Mouse (Mus musculus): ENCODE measurements at regions not wholly inside any gene's neighbourhood (a gene's known extent, or its start where the extent isn't known, plus 50 kb on each side); places are given as distances from the start of the nearest gene placed in this dataset.

- TF ChIP-seq CTCF (IDR thresholded peaks at IDR 0.05; ENCODE audit: low read depth): peak; percentile 82
- ATAC-seq (ENCODE audit: insufficient read depth) (no peak), DNase-seq (peak; percentile 77)
- H3K27ac ChIP-seq (ENCODE audit: low read depth): no peak overlapping the region
- H3K9ac ChIP-seq: no peak overlapping the region
- WGBS: 2% methylated on average over 2 of the region's 2 CpGs
- H3K4me3 ChIP-seq (ENCODE audit: low read depth, low read length): no peak overlapping the region
- H3K27me3 ChIP-seq (ENCODE audit: insufficient read depth, low read length): no peaks in the 10 kb centered on the region
- no peaks in the 10 kb centered on the region for H3K9me3 ChIP-seq (ENCODE audit: low read depth, low read length)
- no peak overlapping the region for H3K4me2 ChIP-seq
- no peaks in the 10 kb centered on the region for H3K4me1 ChIP-seq (ENCODE audit: insufficient read depth)
- no peaks in the 10 kb centered on the region for H3K36me3 ChIP-seq (ENCODE audit: insufficient read depth)
These were observed 328.0 kb downstream of the Cdh26 start for GRCm38 (mm10) chr2:178758366-178758765.

GRCm38 (mm10) chr2:178768526-178768925, 338.2 kb downstream of the Cdh26 start:
- Histone ChIP-seq H3K4me3 (ENCODE audit: low read depth, low read length) (no peak overlapping the region), H3K4me2 (no peak overlapping the region), H3K27ac (ENCODE audit: low read depth) (no peak overlapping the region), H3K4me1 (ENCODE audit: insufficient read depth) (no peaks in the 10 kb centered on the region), H3K27me3 (ENCODE audit: insufficient read depth, low read length) (no peaks in the 10 kb centered on the region), H3K9ac (no peak overlapping the region), H3K9me3 (ENCODE audit: low read depth, low read length) (no peaks in the 10 kb centered on the region), H3K36me3 (ENCODE audit: insufficient read depth) (no peaks in the 10 kb centered on the region)
- ATAC-seq (ENCODE audit: insufficient read depth) (no peak), DNase-seq (no peak)
- TF ChIP-seq CTCF (IDR thresholded peaks at IDR 0.05; ENCODE audit: low read depth): no peak
- 45% methylated on average over 4 of the region's 4 CpGs for WGBS

- no peaks in the 10 kb centered on the region for H3K4me1 ChIP-seq (ENCODE audit: insufficient read depth)
- no peaks in the 10 kb centered on the region for H3K9me3 ChIP-seq (ENCODE audit: low read depth, low read length)
- H3K9ac ChIP-seq: no peak overlapping the region
- no peak for DNase-seq
- no peak overlapping the region for H3K4me3 ChIP-seq (ENCODE audit: low read depth, low read length)
- H3K27me3 ChIP-seq (ENCODE audit: insufficient read depth, low read length): no peaks in the 10 kb centered on the region
- TF ChIP-seq CTCF (IDR thresholded peaks at IDR 0.05; ENCODE audit: low read depth): no peak
- H3K36me3 ChIP-seq (ENCODE audit: insufficient read depth): no peaks in the 10 kb centered on the region
- 74% methylated on average over 4 of the region's 4 CpGs for WGBS
- H3K4me2 ChIP-seq: no peak overlapping the region
- H3K27ac ChIP-seq (ENCODE audit: low read depth): no peak overlapping the region
- ATAC-seq (ENCODE audit: insufficient read depth): no peak
These were observed 338.7 kb downstream of the Cdh26 start for GRCm38 (mm10) chr2:178769001-178769400.

- H3K9ac ChIP-seq: no peak overlapping the region
- no peaks in the 10 kb centered on the region for H3K36me3 ChIP-seq (ENCODE audit: insufficient read depth)
- H3K9me3 ChIP-seq (ENCODE audit: low read depth, low read length): no peaks in the 10 kb centered on the region
- ATAC-seq (ENCODE audit: insufficient read depth) (peak; percentile 49; the same call in 1 of the 2 replicates), DNase-seq (peak; percentile 9)
- TF ChIP-seq CTCF (IDR thresholded peaks at IDR 0.05; ENCODE audit: low read depth): no peak
- WGBS: 15% methylated on average over 1 of the region's 1 CpGs
- no peak overlapping the region for H3K4me2 ChIP-seq
- no peak overlapping the region for H3K27ac ChIP-seq (ENCODE audit: low read depth)
- no peaks in the 10 kb centered on the region for H3K4me1 ChIP-seq (ENCODE audit: insufficient read depth)
- no peak overlapping the region for H3K4me3 ChIP-seq (ENCODE audit: low read depth, low read length)
- no peaks in the 10 kb centered on the region for H3K27me3 ChIP-seq (ENCODE audit: insufficient read depth, low read length)
These were observed 341.1 kb downstream of the Cdh26 start for GRCm38 (mm10) chr2:178771435-178771834.

GRCm38 (mm10) chr2:178771881-178772280, 341.6 kb downstream of the Cdh26 start:
- no peak for TF ChIP-seq CTCF (IDR thresholded peaks at IDR 0.05; ENCODE audit: low read depth)
- 86% methylated on average over 3 of the region's 3 CpGs for WGBS
- no peaks in the 10 kb centered on the region for H3K27me3 ChIP-seq (ENCODE audit: insufficient read depth, low read length)
- no peak overlapping the region for H3K27ac ChIP-seq (ENCODE audit: low read depth)
- H3K9ac ChIP-seq: no peak overlapping the region
- H3K9me3 ChIP-seq (ENCODE audit: low read depth, low read length): no peaks in the 10 kb centered on the region
- ATAC-seq (ENCODE audit: insufficient read depth): no peak
- no peak overlapping the region for H3K4me3 ChIP-seq (ENCODE audit: low read depth, low read length)
- no peak overlapping the region for H3K4me2 ChIP-seq
- H3K4me1 ChIP-seq (ENCODE audit: insufficient read depth): no peaks in the 10 kb centered on the region
- no peak for DNase-seq
- H3K36me3 ChIP-seq (ENCODE audit: insufficient read depth): no peaks in the 10 kb centered on the region

GRCm38 (mm10) chr2:178784822-178785589, 354.7 kb downstream of the Cdh26 start:
- 41% methylated on average over 25 of the region's 25 CpGs for WGBS
- Histone ChIP-seq H3K27me3 (ENCODE audit: insufficient read depth, low read length) (no peaks in the 10 kb centered on the region), H3K9ac (no peak overlapping the region), H3K27ac (ENCODE audit: low read depth) (no peak overlapping the region), H3K4me3 (ENCODE audit: low read depth, low read length) (no peak overlapping the region), H3K9me3 (ENCODE audit: low read depth, low read length) (no peaks in the 10 kb centered on the region), H3K4me2 (no peak overlapping the region), H3K36me3 (ENCODE audit: insufficient read depth) (no peaks in the 10 kb centered on the region), H3K4me1 (ENCODE audit: insufficient read depth) (no peaks in the 10 kb centered on the region)
- DNase-seq (peak; percentile 6), ATAC-seq (ENCODE audit: insufficient read depth) (no peak)
- TF ChIP-seq CTCF (IDR thresholded peaks at IDR 0.05; ENCODE audit: low read depth): no peak

- H3K4me3 ChIP-seq (ENCODE audit: low read depth, low read length): no peak overlapping the region
- no peaks in the 10 kb centered on the region for H3K9me3 ChIP-seq (ENCODE audit: low read depth, low read length)
- H3K9ac ChIP-seq: no peak overlapping the region
- peak; percentile 7 for DNase-seq
- no peaks in the 10 kb centered on the region for H3K4me1 ChIP-seq (ENCODE audit: insufficient read depth)
- no peaks in the 10 kb centered on the region for H3K36me3 ChIP-seq (ENCODE audit: insufficient read depth)
- WGBS: 10% methylated on average over 6 of the region's 6 CpGs
- TF ChIP-seq CTCF (IDR thresholded peaks at IDR 0.05; ENCODE audit: low read depth): no peak
- no peaks in the 10 kb centered on the region for H3K27me3 ChIP-seq (ENCODE audit: insufficient read depth, low read length)
- no peak overlapping the region for H3K27ac ChIP-seq (ENCODE audit: low read depth)
- no peak for ATAC-seq (ENCODE audit: insufficient read depth)
- no peak overlapping the region for H3K4me2 ChIP-seq
These were observed 355.5 kb downstream of the Cdh26 start for GRCm38 (mm10) chr2:178785843-178786242.
